Mouse (Mus musculus) forebrain, embryonic 10.5 days (tissue): ENCODE data around the gene Fam129a. TPM values are rescaled to one million over a fixed set of nuclear protein-coding genes. Genes with fewer than 3 reads are reported as not detected.

ENCODE experiments used
- DNase-seq: peaks from one replicate; pipeline ENCODE4 v3.0.0-alpha.2; 2017; ENCODE audit warnings: low spot score; ENCODE audit errors: extremely low spot score
- H3K27ac ChIP-seq: fragments of 300-500 bp; sonication (generic); 2 replicates; pipeline ENCODE4 v1.5.1; 2016; ENCODE audit warnings: mild to moderate bottlenecking
- H3K27me3 ChIP-seq: fragments of 300-500 bp; sonication (generic); 2 replicates; pipeline ENCODE4 v1.6.1; 2016; ENCODE audit warnings: mild to moderate bottlenecking; ENCODE audit not compliant: poor library complexity, severe bottlenecking
- H3K36me3 ChIP-seq: fragments of 300-500 bp; sonication (generic); replicated peaks from 2 replicates; pipeline ENCODE4 v1.6.1; 2016; ENCODE audit warnings: mild to moderate bottlenecking, moderate library complexity
- H3K4me1 ChIP-seq: fragments of 300-500 bp; sonication (generic); 2 replicates; pipeline ENCODE4 v1.6.1; 2016
- H3K4me3 ChIP-seq: fragments of 300-500 bp; sonication (generic); 2 replicates; pipeline ENCODE4 v1.5.1; 2016; ENCODE audit warnings: mild to moderate bottlenecking, moderate library complexity
- H3K9me3 ChIP-seq: fragments of 300-500 bp; sonication (generic); 2 replicates; pipeline ENCODE4 v1.6.1; 2016; ENCODE audit warnings: mild to moderate bottlenecking, moderate library complexity
- WGBS: fragments of 180-500 bp; shearing (Covaris S2); methylation state at CpG from one replicate; pipeline ENCODE4 v1.1.7; 2016; 5-methylcytosine and 5-hydroxymethylcytosine counted together
- polyA plus RNA-seq: library from polyadenylated mRNA; unstranded; fragments of >200 nt; fragmentation: Nextera tagmentation; extraction: Ambion mirVana; gene quantifications from 2 replicates; pipeline ENCODE4 v1.2.1, GENCODE M21; 2016

The Fam129a gene
- polyA plus RNA-seq, 1 experiment from 2014 or later, result 0.46 TPM

DNA sequence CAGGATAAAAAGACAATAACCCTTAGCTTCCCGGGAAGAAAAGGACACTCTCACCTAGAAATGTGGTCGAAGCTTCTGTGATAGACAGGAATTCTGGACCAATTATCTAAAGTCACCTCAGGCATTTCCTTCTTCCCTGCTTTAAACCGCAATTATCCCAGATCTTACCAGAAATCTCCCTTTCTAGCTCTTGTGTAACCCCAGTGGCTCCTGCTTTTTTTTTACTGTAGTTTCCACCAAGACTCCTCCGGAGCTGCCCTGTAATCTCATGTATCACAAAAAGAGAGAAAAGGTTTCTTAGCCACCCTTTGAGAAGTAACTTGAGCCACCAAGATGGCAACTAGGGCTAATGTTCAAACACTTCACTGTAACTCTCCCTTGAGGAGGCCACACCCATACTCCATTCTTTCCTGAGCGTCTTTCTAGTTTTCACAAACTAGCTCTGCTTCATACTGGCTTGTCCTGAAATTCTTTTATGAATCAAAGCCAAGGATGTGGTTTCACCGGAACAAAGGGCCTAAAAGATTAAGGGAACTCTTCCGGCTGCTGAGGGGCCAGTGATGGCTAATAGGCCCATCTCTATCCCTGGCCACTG lies 93.9 kb downstream of the Fam129a start:
- Histone ChIP-seq H3K36me3 (no peaks in the 10 kb centered on the region), H3K4me3 (no peak overlapping the region), H3K27me3 (no peaks in the 10 kb centered on the region), H3K9me3 (no peaks in the 10 kb centered on the region), H3K4me1 (peaks cover 9% of the 10 kb centered on the region; the same call in 1 of the 2 replicates), H3K27ac (no peak overlapping the region)
- 82% methylated on average over 7 of the region's 7 CpGs for WGBS
- DNase-seq, result no peak

GRCm38 (mm10) chr1:151667351-151668074 lies 96.5 kb downstream of the Fam129a start:
- peaks cover 12% of the 10 kb centered on the region; the same call in 1 of the 2 replicates for H3K4me1 ChIP-seq
- H3K9me3 ChIP-seq, result no peaks in the 10 kb centered on the region
- WGBS, result 87% methylated on average over 10 of the region's 10 CpGs
- H3K4me3 ChIP-seq, result no peak overlapping the region
- no peak overlapping the region for H3K27ac ChIP-seq
- DNase-seq, result no peak
- H3K27me3 ChIP-seq, result no peaks in the 10 kb centered on the region
- no peaks in the 10 kb centered on the region for H3K36me3 ChIP-seq

GRCm38 (mm10) chr1:151670006-151670591 lies 99.1 kb downstream of the Fam129a start:
- Histone ChIP-seq H3K4me1 (peaks cover 9% of the 10 kb centered on the region; the same call in 1 of the 2 replicates), H3K27me3 (no peaks in the 10 kb centered on the region), H3K27ac (no peak overlapping the region), H3K9me3 (no peaks in the 10 kb centered on the region), H3K36me3 (no peaks in the 10 kb centered on the region), H3K4me3 (no peak overlapping the region)
- no peak for DNase-seq
- 89% methylated on average over 9 of the region's 9 CpGs for WGBS

DNA sequence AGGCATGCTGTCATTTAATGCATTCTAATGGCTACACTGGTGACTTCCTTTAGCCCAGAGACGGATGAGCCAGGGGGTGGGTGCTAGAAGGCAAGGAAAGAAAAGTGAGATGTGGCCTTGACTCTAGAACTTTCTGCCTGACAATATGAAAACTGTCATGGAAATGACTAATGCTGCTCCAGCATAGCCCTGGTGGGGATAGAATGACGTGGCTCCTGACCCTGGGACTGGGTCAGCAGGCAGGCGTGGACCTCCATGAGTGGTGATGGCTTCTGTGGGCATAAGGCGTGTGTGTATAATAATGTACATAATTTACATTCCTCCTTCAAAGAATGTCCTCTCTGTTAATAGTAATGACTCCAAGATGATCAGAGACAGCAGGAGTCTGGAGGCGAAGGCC lies 104.7 kb downstream of the Fam129a start:
- Histone ChIP-seq H3K9me3 (no peaks in the 10 kb centered on the region), H3K36me3 (no peaks in the 10 kb centered on the region), H3K27me3 (no peaks in the 10 kb centered on the region), H3K4me1 (peaks cover 29% of the 10 kb centered on the region), H3K4me3 (no peak overlapping the region), H3K27ac (no peak overlapping the region)
- WGBS, result 80% methylated on average over 5 of the region's 5 CpGs
- no peak for DNase-seq

- peaks cover 26% of the 10 kb centered on the region for H3K4me1 ChIP-seq
- no peak overlapping the region for H3K27ac ChIP-seq
- no peaks in the 10 kb centered on the region for H3K9me3 ChIP-seq
- no peak for DNase-seq
- no peak overlapping the region for H3K4me3 ChIP-seq
- 53% methylated on average over 3 of the region's 4 CpGs for WGBS
- no peaks in the 10 kb centered on the region for H3K36me3 ChIP-seq
- H3K27me3 ChIP-seq, result no peaks in the 10 kb centered on the region
These were observed 106.3 kb downstream of the Fam129a start for GRCm38 (mm10) chr1:151677185-151677809.

DNA sequence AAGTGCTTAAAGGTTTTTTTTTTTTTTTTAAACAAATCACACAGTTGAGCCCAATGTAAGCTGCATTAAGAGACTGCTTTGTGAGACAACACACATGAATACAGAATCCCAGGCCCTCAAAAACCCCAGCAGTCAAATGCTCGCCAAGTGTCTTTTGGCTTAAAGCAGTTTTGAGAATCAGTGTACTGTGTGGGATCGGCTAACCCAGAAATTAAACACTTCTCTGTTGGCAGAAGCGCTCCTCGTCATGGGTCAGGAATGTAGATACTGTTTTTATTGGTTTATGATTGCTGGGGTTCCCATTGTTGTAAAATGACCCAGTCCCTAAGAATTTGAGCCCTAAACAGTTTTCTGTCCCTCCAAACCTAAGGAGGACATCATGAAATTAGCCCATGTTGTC lies 107.0 kb downstream of the Fam129a start:
- H3K27me3 ChIP-seq, result no peaks in the 10 kb centered on the region
- no peaks in the 10 kb centered on the region for H3K9me3 ChIP-seq
- H3K36me3 ChIP-seq, result no peaks in the 10 kb centered on the region
- DNase-seq, result no peak
- no peak overlapping the region for H3K4me3 ChIP-seq
- WGBS, result 86% methylated on average over 4 of the region's 4 CpGs
- H3K4me1 ChIP-seq, result peaks cover 26% of the 10 kb centered on the region
- no peak overlapping the region for H3K27ac ChIP-seq

GRCm38 (mm10) chr1:151679153-151679552 lies 108.2 kb downstream of the Fam129a start:
- H3K4me3 ChIP-seq, result no peak overlapping the region
- WGBS, result 92% methylated on average over 7 of the region's 7 CpGs

GRCm38 (mm10) chr1:151679883-151680613 lies 109.1 kb downstream of the Fam129a start:
- 91% methylated on average over 4 of the region's 4 CpGs for WGBS
- 0 out of 2 replicates have a peak overlapping the region, but pooled peaks have one; percentile 16 for H3K27ac ChIP-seq
- no peaks in the 10 kb centered on the region for H3K36me3 ChIP-seq
- peaks cover 32% of the 10 kb centered on the region for H3K4me1 ChIP-seq
- no peak for DNase-seq
- no peaks in the 10 kb centered on the region for H3K9me3 ChIP-seq
- no peaks in the 10 kb centered on the region; the same call in 1 of the 2 replicates for H3K27me3 ChIP-seq
- H3K4me3 ChIP-seq, result no peak overlapping the region

More at GRCm38 (mm10) chr1:151679153-151679552, 108.2 kb downstream of the Fam129a start:
- H3K9me3 ChIP-seq, result no peaks in the 10 kb centered on the region
- no peaks in the 10 kb centered on the region for H3K36me3 ChIP-seq
- no peak for DNase-seq
- H3K4me1 ChIP-seq, result peaks cover 26% of the 10 kb centered on the region
- H3K27ac ChIP-seq, result no peak overlapping the region
- H3K27me3 ChIP-seq, result no peaks in the 10 kb centered on the region

DNA sequence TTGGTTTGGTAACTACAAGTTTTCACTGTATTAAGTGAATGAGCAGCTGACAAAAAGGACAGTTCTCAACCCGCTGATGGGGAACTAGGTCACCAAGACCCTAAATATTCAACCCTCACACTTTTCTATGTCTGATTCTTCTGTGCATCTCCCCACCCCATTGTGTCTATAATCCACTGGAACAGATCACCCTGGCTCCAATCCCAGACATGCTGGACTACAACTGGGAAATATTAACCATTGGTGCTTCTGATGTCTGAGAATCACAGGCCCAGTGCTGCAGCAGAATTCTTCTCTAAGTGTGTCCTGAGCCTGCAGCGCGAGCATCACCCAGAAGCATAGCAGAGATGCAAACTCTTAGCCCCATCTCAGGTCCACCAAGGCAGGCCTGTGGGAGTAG lies 110.0 kb downstream of the Fam129a start:
- H3K27ac ChIP-seq, result no peak overlapping the region
- H3K4me1 ChIP-seq, result peaks cover 38% of the 10 kb centered on the region
- DNase-seq, result no peak
- no peak overlapping the region for H3K4me3 ChIP-seq
- no peaks in the 10 kb centered on the region for H3K9me3 ChIP-seq
- 91% methylated on average over 3 of the region's 3 CpGs for WGBS
- H3K36me3 ChIP-seq, result no peaks in the 10 kb centered on the region
- H3K27me3 ChIP-seq, result no peaks in the 10 kb centered on the region; the same call in 1 of the 2 replicates

GRCm38 (mm10) chr1:151682896-151683295 lies 111.9 kb downstream of the Fam129a start:
- Histone ChIP-seq H3K9me3 (no peaks in the 10 kb centered on the region), H3K27me3 (no peaks in the 10 kb centered on the region; the same call in 1 of the 2 replicates), H3K36me3 (no peaks in the 10 kb centered on the region), H3K27ac (no peak overlapping the region), H3K4me1 (peaks cover 31% of the 10 kb centered on the region), H3K4me3 (no peak overlapping the region)
- 91% methylated on average over 6 of the region's 6 CpGs for WGBS
- no peak for DNase-seq

- no peaks in the 10 kb centered on the region for H3K36me3 ChIP-seq
- no peak overlapping the region for H3K4me3 ChIP-seq
- 0 out of 2 replicates have a peak overlapping the region, but pooled peaks have one; percentile 20 for H3K27ac ChIP-seq
- H3K27me3 ChIP-seq, result no peaks in the 10 kb centered on the region; the same call in 1 of the 2 replicates
- H3K4me1 ChIP-seq, result peaks cover 31% of the 10 kb centered on the region
- WGBS, result 81% methylated on average over 7 of the region's 7 CpGs
- no peaks in the 10 kb centered on the region for H3K9me3 ChIP-seq
- DNase-seq, result no peak
These were observed 113.5 kb downstream of the Fam129a start for GRCm38 (mm10) chr1:151684451-151684892.

GRCm38 (mm10) chr1:151684978-151685377 lies 114.0 kb downstream of the Fam129a start:
- no peak for DNase-seq
- Histone ChIP-seq H3K4me1 (peaks cover 31% of the 10 kb centered on the region), H3K27ac (0 out of 2 replicates have a peak overlapping the region, but pooled peaks have one; percentile 20), H3K27me3 (no peaks in the 10 kb centered on the region; the same call in 1 of the 2 replicates), H3K9me3 (no peaks in the 10 kb centered on the region), H3K36me3 (no peaks in the 10 kb centered on the region), H3K4me3 (no peak overlapping the region)
- 81% methylated on average over 5 of the region's 5 CpGs for WGBS
